Mouse (Mus musculus): ENCODE measurements at regions not wholly inside any gene's neighbourhood (a gene's known extent, or its start where the extent isn't known, plus 50 kb on each side); places are given as distances from the start of the nearest gene placed in this dataset.

- TF ChIP-seq MAFK (IDR thresholded peaks at IDR 0.05; ENCODE audit: insufficient read depth, low read depth, low read length) = no peak
- TF ChIP-seq ZC3H11A (IDR thresholded peaks at IDR 0.05; ENCODE audit: borderline replicate concordance, low read depth, low read length) = no peak
- no peak for TF ChIP-seq HCFC1 (IDR thresholded peaks at IDR 0.05; ENCODE audit: borderline replicate concordance, insufficient read depth, low read length)
- TF ChIP-seq ZNF384 (IDR thresholded peaks at IDR 0.05; ENCODE audit: low read depth, low read length) = no peak
- TF ChIP-seq CHD2 (IDR thresholded peaks at IDR 0.05; ENCODE audit: low read depth, low read length) = no peak
Measured at GRCm38 (mm10) chr7:130050120-130050519, 458.5 kb downstream of the Wdr11 start.

Measured in ES-E14 (cell line).